Mouse (Mus musculus): ENCODE measurements around the gene Qsox1. TPM values are rescaled to one million over a fixed set of nuclear protein-coding genes. Genes with fewer than 3 reads are reported as not detected.

The Qsox1 gene
- total and polyA plus RNA-seq, 2 experiments from 2014 or later: 22.4 to 35.7 TPM

GRCm38 (mm10) chr1:155811995-155812580, 601 bp downstream of the Qsox1 start:
- H3K4me3 ChIP-seq (ENCODE audit: low read depth, low read length): peak overlapping the region; percentile 85
- TF ChIP-seq CTCF (IDR thresholded peaks at IDR 0.05; ENCODE audit: low read depth): no peak
- H3K9me3 ChIP-seq (ENCODE audit: low read length): no peaks in the 10 kb centered on the region
- peak overlapping the region; percentile 75 for H3K9ac ChIP-seq
- DNase-seq (no peak), ATAC-seq (no peak; the same call in 1 of the 2 replicates)
- H3K36me3 ChIP-seq (ENCODE audit: insufficient read depth): no peaks in the 10 kb centered on the region
- WGBS: 5% methylated on average over 22 of the region's 22 CpGs
- peak overlapping the region; percentile 74 for H3K4me2 ChIP-seq (ENCODE audit: low read depth)
- H3K27ac ChIP-seq (ENCODE audit: low read depth, low read length): peak overlapping the region; percentile 5; the same call in 1 of the 2 replicates
- peaks cover 6% of the 10 kb centered on the region; the same call in 1 of the 2 replicates for H3K4me1 ChIP-seq (ENCODE audit: insufficient read depth)
- H3K27me3 ChIP-seq (ENCODE audit: insufficient read depth, low read length): no peaks in the 10 kb centered on the region

DNA sequence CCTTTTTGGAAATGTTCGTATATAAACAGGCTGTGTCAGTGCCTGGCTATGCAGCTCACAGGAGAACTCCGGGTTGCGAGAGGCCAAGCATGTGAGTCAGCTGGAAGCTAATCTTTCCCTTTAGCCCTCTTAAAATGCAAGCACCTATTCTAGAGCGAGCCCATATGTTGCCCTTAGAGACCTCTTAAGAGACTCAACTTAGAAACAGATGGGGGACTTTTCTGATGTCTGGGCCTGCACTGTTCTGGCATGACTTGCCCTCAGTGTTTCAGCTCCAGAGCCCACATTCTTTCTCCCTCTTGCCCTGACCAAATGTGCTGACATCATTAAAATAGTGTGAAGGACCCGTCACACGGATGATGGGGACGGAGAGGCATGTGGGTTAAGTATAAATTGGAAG, 2.1 kb downstream of the Qsox1 start:
- ATAC-seq (no peak), DNase-seq (no peak)
- Histone ChIP-seq H3K4me1 (ENCODE audit: insufficient read depth) (peaks cover 6% of the 10 kb centered on the region; the same call in 1 of the 2 replicates), H3K4me2 (ENCODE audit: low read depth) (no peak overlapping the region), H3K27ac (ENCODE audit: low read depth, low read length) (no peak overlapping the region), H3K36me3 (ENCODE audit: insufficient read depth) (no peaks in the 10 kb centered on the region), H3K9ac (no peak overlapping the region), H3K9me3 (ENCODE audit: low read length) (no peaks in the 10 kb centered on the region), H3K27me3 (ENCODE audit: insufficient read depth, low read length) (no peaks in the 10 kb centered on the region), H3K4me3 (ENCODE audit: low read depth, low read length) (no peak overlapping the region)
- WGBS: 60% methylated on average over 7 of the region's 7 CpGs
- TF ChIP-seq CTCF (IDR thresholded peaks at IDR 0.05; ENCODE audit: low read depth): no peak

DNA sequence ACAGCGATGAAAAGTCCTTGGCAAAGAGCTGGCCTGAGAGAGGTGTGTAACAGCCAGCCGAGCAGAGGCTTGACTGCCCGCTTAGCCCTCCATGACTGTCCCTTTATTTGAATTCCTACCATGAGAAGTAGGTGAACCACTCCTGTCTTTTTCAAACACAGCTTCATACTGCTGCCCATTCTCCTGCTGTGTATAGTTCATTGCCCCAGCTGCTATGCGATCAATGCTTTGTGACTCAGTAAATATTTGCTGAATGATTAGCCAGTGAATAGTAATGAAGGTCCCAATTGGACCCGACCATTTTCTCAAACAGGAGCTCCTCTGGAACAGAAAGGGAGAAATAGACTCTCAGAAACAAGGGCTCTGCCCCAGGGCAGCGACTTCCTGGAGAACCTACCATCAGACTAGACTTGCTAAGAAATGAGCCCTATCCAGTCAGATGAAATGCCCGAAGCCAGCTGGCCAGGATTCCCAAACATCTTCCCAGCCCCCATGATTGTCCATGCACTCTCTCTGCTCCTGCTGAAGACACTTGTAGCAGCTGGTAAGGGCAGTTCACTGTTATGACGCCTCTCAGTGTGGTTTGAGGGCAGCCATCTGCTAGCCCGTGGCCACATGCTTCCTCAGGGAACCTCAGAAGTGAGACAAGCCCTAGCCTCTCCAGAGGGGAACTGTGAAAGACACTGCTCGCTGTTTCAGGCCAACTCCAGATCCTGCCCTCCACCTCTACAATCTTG, 2.8 kb downstream of the Qsox1 start:
- ATAC-seq: no peak

GRCm38 (mm10) chr1:155808261-155808660, 4.4 kb downstream of the Qsox1 start:
- H3K36me3 ChIP-seq (ENCODE audit: insufficient read depth): peaks cover 2% of the 10 kb centered on the region; the same call in 1 of the 2 replicates
- no peaks in the 10 kb centered on the region for H3K9me3 ChIP-seq (ENCODE audit: low read length)
- no peak overlapping the region for H3K27ac ChIP-seq (ENCODE audit: low read depth, low read length)
- peaks cover 6% of the 10 kb centered on the region; the same call in 1 of the 2 replicates for H3K4me1 ChIP-seq (ENCODE audit: insufficient read depth)
- no peaks in the 10 kb centered on the region for H3K27me3 ChIP-seq (ENCODE audit: insufficient read depth, low read length)
- 96% methylated on average over 4 of the region's 4 CpGs for WGBS
- H3K4me3 ChIP-seq (ENCODE audit: low read depth, low read length): no peak overlapping the region
- no peak overlapping the region for H3K4me2 ChIP-seq (ENCODE audit: low read depth)
- ATAC-seq (no peak), DNase-seq (no peak)
- TF ChIP-seq CTCF (IDR thresholded peaks at IDR 0.05; ENCODE audit: low read depth): no peak
- H3K9ac ChIP-seq: no peak overlapping the region

More for the DNA sequence above, 2.8 kb downstream of the Qsox1 start:
- Histone ChIP-seq H3K4me3 (ENCODE audit: low read depth, low read length) (no peak overlapping the region), H3K4me1 (ENCODE audit: insufficient read depth) (peaks cover 6% of the 10 kb centered on the region; the same call in 1 of the 2 replicates), H3K27me3 (ENCODE audit: insufficient read depth, low read length) (no peaks in the 10 kb centered on the region), H3K36me3 (ENCODE audit: insufficient read depth) (no peaks in the 10 kb centered on the region), H3K9ac (no peak overlapping the region), H3K9me3 (ENCODE audit: low read length) (no peaks in the 10 kb centered on the region), H3K27ac (ENCODE audit: low read depth, low read length) (no peak overlapping the region), H3K4me2 (ENCODE audit: low read depth) (no peak overlapping the region)
- TF ChIP-seq CTCF (IDR thresholded peaks at IDR 0.05; ENCODE audit: low read depth): no peak
- no peak for DNase-seq
- 69% methylated on average over 10 of the region's 10 CpGs for WGBS

DNA sequence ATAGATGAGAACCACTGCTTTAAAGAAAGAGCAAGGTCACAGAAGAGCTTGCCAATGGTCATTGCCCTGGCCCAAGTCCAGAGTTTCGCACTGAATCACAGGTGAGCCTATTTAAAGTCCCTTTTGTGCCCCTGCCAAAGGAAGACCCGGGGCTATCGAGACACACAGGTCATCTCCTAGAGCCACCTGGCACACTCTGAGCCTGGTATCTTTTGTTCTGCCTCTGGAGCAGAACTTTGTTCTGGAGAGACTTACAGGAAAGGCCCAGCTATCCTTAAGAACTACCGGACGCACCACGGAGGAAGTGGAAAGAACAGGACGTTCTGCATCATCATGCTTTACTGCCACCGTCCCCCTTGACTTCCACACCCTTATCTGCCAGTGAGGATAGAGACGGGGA, 7.1 kb downstream of the Qsox1 start:
- no peak for DNase-seq
- WGBS: 92% methylated on average over 9 of the region's 9 CpGs
- H3K27ac ChIP-seq (ENCODE audit: low read depth, low read length): no peak overlapping the region

DNA sequence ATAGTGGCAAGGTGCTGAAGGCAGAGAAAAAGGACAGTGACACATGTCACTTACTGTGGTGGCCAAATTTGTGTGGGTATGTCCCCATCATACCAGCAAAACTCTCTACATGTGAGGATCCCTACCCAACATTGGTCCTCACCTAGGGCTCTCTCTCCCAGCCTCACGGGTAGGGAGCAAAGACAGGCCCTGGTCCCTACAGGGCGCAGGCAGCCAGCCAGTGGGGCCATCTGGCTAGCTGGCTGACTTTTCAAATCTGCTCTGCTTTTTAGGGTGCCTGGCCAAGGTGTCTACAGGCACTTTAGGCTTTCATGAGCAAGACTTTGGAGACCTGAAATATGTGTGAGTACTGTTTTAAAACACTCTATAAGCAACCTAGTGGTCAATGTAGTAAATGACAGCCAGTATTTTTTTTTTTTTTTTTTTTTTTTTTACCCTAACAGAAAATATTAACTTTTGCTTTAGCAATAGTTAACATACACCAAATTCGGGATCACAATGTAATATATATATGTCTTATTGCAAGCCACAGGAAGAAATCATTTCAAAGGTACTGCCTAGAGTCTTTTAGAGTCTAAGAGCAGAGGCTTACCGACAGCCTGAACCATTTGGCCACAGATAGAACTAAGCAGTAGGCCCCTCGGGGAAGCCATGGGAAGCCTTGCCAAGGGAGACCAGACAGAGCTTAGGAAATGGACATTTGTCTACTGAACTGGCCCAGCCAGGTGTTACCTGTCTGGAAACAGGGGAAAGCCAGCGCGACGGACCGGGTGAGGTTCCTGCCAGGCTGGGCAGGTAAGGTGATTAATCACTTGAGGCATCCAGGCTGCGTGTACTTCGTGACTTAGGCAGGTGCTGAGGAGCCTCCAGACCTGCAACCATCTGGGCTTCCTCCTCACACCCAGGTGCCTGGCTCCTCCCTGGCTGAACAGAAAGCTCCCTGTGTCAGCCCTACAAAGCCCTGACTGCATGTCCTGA, 11.4 kb downstream of the Qsox1 start:
- ATAC-seq (no peak), DNase-seq (no peak)
- H3K27me3 ChIP-seq (ENCODE audit: insufficient read depth, low read length): no peaks in the 10 kb centered on the region
- H3K27ac ChIP-seq (ENCODE audit: low read depth, low read length): no peak overlapping the region
- H3K4me3 ChIP-seq (ENCODE audit: low read depth, low read length): no peak overlapping the region
- 85% methylated on average over 11 of the region's 11 CpGs for WGBS
- H3K4me2 ChIP-seq (ENCODE audit: low read depth): no peak overlapping the region
- peaks cover 10% of the 10 kb centered on the region for H3K36me3 ChIP-seq (ENCODE audit: insufficient read depth)
- no peaks in the 10 kb centered on the region for H3K9me3 ChIP-seq (ENCODE audit: low read length)
- no peaks in the 10 kb centered on the region for H3K4me1 ChIP-seq (ENCODE audit: insufficient read depth)
- no peak overlapping the region for H3K9ac ChIP-seq
- no peak for TF ChIP-seq CTCF (IDR thresholded peaks at IDR 0.05; ENCODE audit: low read depth)

More for the DNA sequence above, 7.1 kb downstream of the Qsox1 start:
- Histone ChIP-seq H3K36me3 (ENCODE audit: insufficient read depth) (peaks cover 10% of the 10 kb centered on the region), H3K4me3 (ENCODE audit: low read depth, low read length) (no peak overlapping the region), H3K9me3 (ENCODE audit: low read length) (no peaks in the 10 kb centered on the region), H3K9ac (no peak overlapping the region), H3K4me1 (ENCODE audit: insufficient read depth) (no peaks in the 10 kb centered on the region), H3K4me2 (ENCODE audit: low read depth) (no peak overlapping the region), H3K27me3 (ENCODE audit: insufficient read depth, low read length) (no peaks in the 10 kb centered on the region)
- no peak for TF ChIP-seq CTCF (IDR thresholded peaks at IDR 0.05; ENCODE audit: low read depth)
- no peak for ATAC-seq
